ENCODE assay signal across 34 mouse cellular contexts in the genomic region with DNA sequence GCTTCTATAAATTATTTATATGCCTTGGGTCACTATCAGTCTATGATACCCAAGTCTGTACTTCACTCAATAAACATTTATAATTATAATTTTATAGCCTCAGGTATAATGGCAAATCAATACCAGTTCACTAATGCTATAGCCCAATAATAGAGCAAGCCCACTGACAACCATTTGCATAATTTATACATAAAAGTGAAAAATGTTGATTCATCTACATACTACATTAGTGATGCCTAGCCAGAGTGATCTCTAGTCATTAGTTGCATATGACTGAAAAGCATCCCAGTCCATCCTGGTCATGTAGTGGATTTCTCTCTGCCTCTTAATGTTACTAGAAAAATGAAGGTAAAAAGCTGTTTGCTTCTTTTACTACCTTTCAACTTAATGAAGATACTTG.
"Had no signal": no experiment of that assay in that cellular context is flagged by ENCODE, and none has a peak within 500 bp of the region (broad histone marks: within the 10 kb centered on the region; RNA-seq: fewer than 3 reads in every experiment).

No protein-coding gene starts in this region.

- ATAC-seq: hindbrain, embryonic 16.5 days; hindbrain, postnatal 0 days; inflammation-experienced regulatory T-cells, adult 6 months; intestine, embryonic 15.5 days; intestine, embryonic 16.5 days; intestine, postnatal 0 days had no signal

- H3K9ac ChIP-seq: heart, embryonic 12.5 days; heart, embryonic 13.5 days; heart, embryonic 15.5 days; hindbrain, embryonic 12.5 days; hindbrain, embryonic 13.5 days; hindbrain, embryonic 15.5 days; intestine, embryonic 15.5 days; kidney, embryonic 15.5 days had no signal

- H3K36me3 ChIP-seq: heart, embryonic 10.5 days; heart, embryonic 12.5 days; heart, embryonic 13.5 days; heart, embryonic 15.5 days; hindbrain, embryonic 10.5 days; hindbrain, embryonic 12.5 days; hindbrain, embryonic 13.5 days; hindbrain, embryonic 15.5 days; intestine, embryonic 15.5 days; kidney, embryonic 15.5 days had no signal

- H3K27ac ChIP-seq: heart, embryonic 10.5 days; heart, embryonic 13.5 days; heart, embryonic 15.5 days; hindbrain, embryonic 10.5 days; hindbrain, embryonic 12.5 days; hindbrain, embryonic 13.5 days; hindbrain, embryonic 15.5 days; hindbrain, postnatal 0 days; intestine, embryonic 15.5 days; kidney, embryonic 15.5 days; kidney, postnatal 0 days; layer of hippocampus, adult 2 months had no signal

- H3K4me2 ChIP-seq: heart, embryonic 11.5 days; heart, embryonic 12.5 days; heart, embryonic 13.5 days; heart, embryonic 15.5 days; hindbrain, embryonic 12.5 days; hindbrain, embryonic 13.5 days; hindbrain, embryonic 15.5 days; intestine, embryonic 15.5 days; kidney, embryonic 15.5 days had no signal

- H3K4me1 ChIP-seq: heart, embryonic 10.5 days; heart, embryonic 12.5 days; heart, embryonic 13.5 days; heart, embryonic 15.5 days; hindbrain, embryonic 10.5 days; hindbrain, embryonic 12.5 days; hindbrain, embryonic 13.5 days; hindbrain, embryonic 15.5 days; intestine, embryonic 15.5 days; kidney, embryonic 15.5 days had no signal

- H3K9me3 ChIP-seq: heart, embryonic 13.5 days; heart, embryonic 15.5 days; hindbrain, embryonic 10.5 days; hindbrain, embryonic 12.5 days; hindbrain, embryonic 13.5 days; hindbrain, embryonic 15.5 days; intestine, embryonic 15.5 days; kidney, embryonic 15.5 days had no signal

- DNase-seq: heart, postnatal 10 days; heart, postnatal 14 days; heart, postnatal 36 days; heart, postnatal 4 days; kidney, adult 11 months; kidney, adult 18-20 months; kidney, adult 2 months; kidney, adult 8-10 months; kidney, adult 9 months; kidney, postnatal 10 days; kidney, postnatal 14 days; kidney, postnatal 25 days; kidney, postnatal 36 days; kidney, postnatal 4 days; layer of hippocampus, adult 9-11 months; layer of hippocampus, postnatal 36 days had no signal

- H3K4me3 ChIP-seq: heart, embryonic 10.5 days; heart, embryonic 12.5 days; heart, embryonic 13.5 days; heart, embryonic 15.5 days; hindbrain, embryonic 10.5 days; hindbrain, embryonic 12.5 days; hindbrain, embryonic 13.5 days; hindbrain, embryonic 15.5 days; intestine, embryonic 15.5 days; kidney, embryonic 15.5 days; layer of hippocampus, adult 2 months had no signal

- H3K27me3 ChIP-seq: heart, embryonic 12.5 days; heart, embryonic 13.5 days; heart, embryonic 15.5 days; hindbrain, embryonic 12.5 days; hindbrain, embryonic 13.5 days; hindbrain, embryonic 15.5 days; intestine, embryonic 15.5 days; kidney, embryonic 15.5 days had no signal
